Mouse (Mus musculus) lung, embryonic 16.5 days (tissue): ENCODE results near the gene Golga2. TPM values are rescaled to one million over a fixed set of nuclear protein-coding genes. Genes with fewer than 3 reads are reported as not detected.

Experiments
- ATAC-seq: fragments of 200-750 bp; cut with Nextera tagmentation; 2 replicates; pipeline ENCODE4 v1.8.0; 2017; ENCODE audit warnings: low read depth, mild to moderate bottlenecking, moderate library complexity
- H3K27ac ChIP-seq: fragments of 300-500 bp; sonication (generic); 2 replicates; pipeline ENCODE4 v1.5.1; 2014; ENCODE audit warnings: mild to moderate bottlenecking, control low read depth, low read length
- H3K27me3 ChIP-seq: fragments of 300-500 bp; sonication (generic); 2 replicates; pipeline ENCODE4 v1.6.1; 2014; ENCODE audit warnings: low read depth, low read length, mixed read lengths; ENCODE audit not compliant: control insufficient read depth, insufficient read depth
- H3K36me3 ChIP-seq: fragments of 300-500 bp; sonication (generic); 2 replicates; pipeline ENCODE4 v1.6.1; 2014; ENCODE audit warnings: low read length; ENCODE audit not compliant: control insufficient read depth, insufficient read depth
- H3K4me1 ChIP-seq: fragments of 300-500 bp; sonication (generic); replicated peaks from 2 replicates; pipeline ENCODE4 v1.6.1; 2014; ENCODE audit warnings: low read length, mixed read lengths; ENCODE audit not compliant: control insufficient read depth, insufficient read depth
- H3K4me2 ChIP-seq: fragments of 300-500 bp; sonication (generic); 2 replicates; pipeline ENCODE4 v1.6.1; 2014; ENCODE audit warnings: low read depth, low read length, control low read depth
- H3K4me3 ChIP-seq: fragments of 300-500 bp; sonication (generic); 2 replicates; pipeline ENCODE4 v1.5.1; 2014; ENCODE audit warnings: mild to moderate bottlenecking, low read length, control low read depth
- H3K9ac ChIP-seq: fragments of 300-500 bp; sonication (generic); 2 replicates; pipeline ENCODE4 v1.6.1; 2014; ENCODE audit warnings: low read length, control low read depth
- H3K9me3 ChIP-seq: fragments of 300-500 bp; sonication (generic); 2 replicates; pipeline ENCODE4 v1.6.1; 2016; ENCODE audit warnings: low read length; ENCODE audit not compliant: control insufficient read depth
- WGBS: fragments of 180-500 bp; shearing (Covaris S2); extraction: QIAGEN DNeasy Blood & Tissue Kit; methylation state at CpG from one replicate; pipeline ENCODE4 v1.1.7; 2014; 5-methylcytosine and 5-hydroxymethylcytosine counted together
- polyA plus RNA-seq: library from polyadenylated mRNA; unstranded; fragments of >200 nt; fragmentation: Nextera tagmentation; extraction: Ambion mirVana; gene quantifications from 2 replicates; pipeline ENCODE4 v1.2.1, GENCODE M21; 2015

The Golga2 gene
- polyA plus RNA-seq, 1 experiment from 2014 or later: 25.8 TPM

DNA sequence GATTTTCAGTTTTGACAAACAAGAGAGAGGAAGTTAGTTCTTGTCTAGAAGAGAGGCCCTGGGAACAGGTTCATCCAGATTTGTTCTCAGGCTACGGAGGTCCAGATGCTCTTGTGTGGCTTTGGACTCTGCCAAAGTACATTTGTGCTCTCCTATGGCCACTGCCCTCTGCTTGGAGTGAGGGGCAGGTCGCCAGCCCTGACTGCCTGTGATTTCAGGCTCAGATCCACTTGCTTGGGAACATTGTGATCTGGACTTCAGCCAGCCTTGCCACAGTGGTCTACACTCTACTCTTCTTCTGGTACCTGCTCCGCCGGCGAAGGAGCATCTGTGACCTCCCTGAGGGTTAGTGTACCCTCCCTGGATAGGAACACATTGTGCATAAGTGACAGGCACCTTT, 34.5 kb upstream of the Golga2 start:
- Histone ChIP-seq H3K4me3 (no peak overlapping the region), H3K9ac (no peak overlapping the region), H3K9me3 (no peaks in the 10 kb centered on the region), H3K36me3 (peaks cover 21% of the 10 kb centered on the region), H3K4me1 (peaks cover 3% of the 10 kb centered on the region; the same call in 1 of the 2 replicates), H3K27ac (peak overlapping the region; percentile 66), H3K4me2 (no peak overlapping the region), H3K27me3 (no peaks in the 10 kb centered on the region)
- peak; percentile 18; the same call in 1 of the 2 replicates for ATAC-seq
- 76% methylated on average over 5 of the region's 5 CpGs for WGBS

DNA sequence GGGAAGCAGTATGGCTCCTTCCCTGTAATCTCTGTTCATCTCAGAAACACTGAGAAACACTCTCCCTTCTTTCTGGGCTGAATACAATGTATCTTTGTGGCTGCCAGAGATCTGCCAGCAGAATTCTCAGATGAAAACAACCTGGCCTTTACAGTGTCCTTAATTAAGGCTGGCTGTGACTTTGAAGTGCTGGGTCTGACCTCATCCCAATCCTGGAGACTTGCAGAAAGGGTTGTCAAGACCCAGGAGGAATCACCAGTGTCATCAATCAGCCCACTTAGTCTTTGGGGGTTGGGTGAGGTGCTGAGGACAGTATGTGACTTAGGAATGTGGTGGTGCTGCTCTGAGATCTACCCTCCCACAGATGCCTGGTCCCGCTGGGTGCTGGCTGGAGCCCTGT, 33.8 kb upstream of the Golga2 start:
- Histone ChIP-seq H3K27ac (no peak overlapping the region), H3K4me1 (peaks cover 3% of the 10 kb centered on the region; the same call in 1 of the 2 replicates), H3K4me2 (no peak overlapping the region), H3K27me3 (no peaks in the 10 kb centered on the region), H3K9ac (no peak overlapping the region), H3K36me3 (peaks cover 25% of the 10 kb centered on the region), H3K4me3 (no peak overlapping the region), H3K9me3 (no peaks in the 10 kb centered on the region)
- no peak for ATAC-seq
- 58% methylated on average over 1 of the region's 1 CpGs for WGBS

DNA sequence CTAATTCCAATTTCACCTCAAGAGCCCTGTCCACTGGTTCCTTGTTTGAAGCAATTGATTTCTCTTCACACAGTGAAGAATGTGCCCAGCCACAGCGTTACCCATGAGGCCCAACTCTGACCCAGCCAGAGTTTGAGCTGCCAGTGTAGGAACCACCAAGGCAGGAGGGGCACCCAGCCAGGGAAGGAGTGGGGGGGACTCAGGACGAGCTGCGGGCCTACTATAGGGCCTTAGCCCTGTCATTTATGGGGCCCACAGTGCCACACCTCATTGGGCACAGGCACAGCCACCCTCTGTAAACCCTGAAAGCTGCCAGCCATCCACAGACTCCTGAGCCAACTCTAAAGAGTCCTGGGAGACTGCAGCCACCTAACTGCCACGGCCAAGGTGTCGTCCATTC, 32.6 kb upstream of the Golga2 start:
- H3K36me3 ChIP-seq: peaks cover 22% of the 10 kb centered on the region
- 78% methylated on average over 5 of the region's 5 CpGs for WGBS
- no peak overlapping the region for H3K4me2 ChIP-seq
- H3K4me3 ChIP-seq: no peak overlapping the region
- no peaks in the 10 kb centered on the region for H3K9me3 ChIP-seq
- no peak for ATAC-seq
- no peak overlapping the region for H3K9ac ChIP-seq
- no peaks in the 10 kb centered on the region for H3K27me3 ChIP-seq
- no peak overlapping the region for H3K27ac ChIP-seq
- peaks cover 12% of the 10 kb centered on the region for H3K4me1 ChIP-seq

DNA sequence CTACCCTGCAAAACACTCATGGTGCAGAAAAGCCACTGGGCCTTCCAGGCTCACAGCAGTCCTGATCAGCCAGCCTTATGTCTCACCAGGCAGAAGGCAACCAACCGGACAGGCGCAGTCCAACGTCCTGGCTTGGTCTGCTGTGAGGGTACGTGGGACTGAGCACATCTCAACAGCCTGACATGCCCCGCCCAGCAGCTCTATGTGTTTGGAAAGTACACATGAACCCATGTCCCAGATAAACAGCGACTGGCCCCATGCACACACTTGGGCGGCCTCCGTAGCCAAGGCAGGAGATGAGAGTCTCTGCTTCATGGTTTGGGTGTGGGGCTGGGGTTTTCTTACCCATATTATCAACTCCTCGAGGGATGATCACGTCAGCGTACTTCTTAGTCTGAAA, 30.9 kb upstream of the Golga2 start:
- no peak for ATAC-seq
- Histone ChIP-seq H3K4me2 (no peak overlapping the region), H3K4me1 (peaks cover 16% of the 10 kb centered on the region), H3K9me3 (no peaks in the 10 kb centered on the region), H3K36me3 (peaks cover 22% of the 10 kb centered on the region), H3K27ac (no peak overlapping the region), H3K4me3 (no peak overlapping the region), H3K9ac (no peak overlapping the region), H3K27me3 (no peaks in the 10 kb centered on the region)
- WGBS: 86% methylated on average over 11 of the region's 11 CpGs

DNA sequence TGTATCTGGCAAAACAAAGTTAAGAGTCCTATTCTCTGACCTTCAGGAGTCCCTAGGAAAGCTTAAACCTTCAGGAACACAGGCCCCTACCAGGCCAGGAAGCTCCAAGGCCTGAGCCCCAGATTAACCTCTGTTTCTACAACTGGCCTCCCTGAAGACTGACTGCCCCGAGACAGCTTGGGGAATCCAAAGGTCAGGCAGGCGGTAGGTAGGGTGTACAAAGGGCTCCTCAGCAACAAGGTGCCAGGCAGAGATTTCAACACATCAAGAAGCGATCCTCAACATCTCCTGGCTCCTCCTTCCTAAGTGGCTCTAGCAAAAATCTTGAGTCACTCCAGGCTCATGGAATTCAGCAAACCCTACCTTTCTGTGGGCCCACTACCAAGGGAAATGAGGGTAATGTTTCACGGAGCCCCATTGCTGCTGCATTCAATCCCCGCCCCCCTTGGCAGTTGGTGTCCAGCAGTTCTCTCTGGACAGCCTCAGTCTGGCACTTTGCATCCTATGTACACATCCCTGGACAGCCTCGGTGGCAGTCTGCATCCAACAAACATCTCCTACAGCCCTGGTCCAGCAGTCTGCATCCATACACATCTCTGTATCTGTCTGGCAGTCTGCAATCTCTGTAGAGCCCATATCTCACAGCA, 28.2 kb upstream of the Golga2 start:
- no peaks in the 10 kb centered on the region for H3K9me3 ChIP-seq
- H3K4me1 ChIP-seq: peaks cover 12% of the 10 kb centered on the region
- peak overlapping the region; percentile 74 for H3K4me2 ChIP-seq
- H3K36me3 ChIP-seq: peaks cover 12% of the 10 kb centered on the region
- no peak for ATAC-seq
- WGBS: 44% methylated on average over 6 of the region's 6 CpGs
- H3K4me3 ChIP-seq: peak overlapping the region; percentile 92
- peak overlapping the region; percentile 73; the same call in 1 of the 2 replicates for H3K27ac ChIP-seq
- H3K9ac ChIP-seq: peak overlapping the region; percentile 92
- H3K27me3 ChIP-seq: no peaks in the 10 kb centered on the region

DNA sequence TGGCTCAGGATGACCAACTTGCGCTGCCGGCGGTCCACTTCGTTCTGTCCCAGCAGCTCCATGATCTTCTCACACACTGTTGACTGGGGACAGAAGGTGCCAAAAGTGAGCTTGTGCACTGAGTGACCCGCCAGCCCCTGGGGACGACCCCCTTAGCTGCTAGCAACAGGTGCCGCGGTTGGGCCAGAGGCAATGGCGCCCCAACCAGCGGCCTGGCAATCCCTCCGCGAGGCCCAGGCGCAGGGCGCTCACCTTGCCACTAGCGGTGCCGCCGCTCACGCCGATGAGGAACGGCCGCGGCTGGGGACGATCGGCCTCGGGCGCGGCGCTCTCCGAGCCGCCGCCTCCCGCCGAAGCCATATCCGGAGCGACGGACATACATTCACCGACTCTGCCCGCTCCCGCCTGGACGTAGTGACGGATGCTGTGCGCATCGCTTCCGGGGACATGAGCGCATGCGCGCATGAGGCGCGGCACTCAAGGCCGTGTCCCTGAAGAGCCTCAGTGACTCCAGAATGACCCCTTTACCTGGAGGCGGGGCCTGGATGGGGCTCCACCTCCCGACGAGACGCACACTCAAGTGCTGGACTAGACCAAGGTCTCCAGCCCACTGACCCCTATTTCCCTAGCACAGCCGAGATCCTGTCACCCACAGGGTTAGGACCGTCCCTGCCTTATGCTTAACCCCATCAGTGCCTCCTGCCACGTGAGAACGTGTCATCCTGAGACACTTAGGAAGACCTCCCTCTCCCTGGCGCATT, 27.3 kb upstream of the Golga2 start, which contains the start of gene Uck1:
Gene Uck1 (minus strand): TSS at position 503 of the 761 bp plus-strand sequence.
- peak within 1 kb of the TSS; percentile 73 for H3K27ac ChIP-seq
- H3K9me3 ChIP-seq: no peaks in the 10 kb centered on the region
- ATAC-seq: peak; percentile 93
- H3K4me1 ChIP-seq: peaks cover 12% of the 10 kb centered on the region
- under 1% methylated on average over 58 of the region's 59 CpGs for WGBS
- peak within 1 kb of the TSS; percentile 74 for H3K4me2 ChIP-seq
- H3K4me3 ChIP-seq: peak within 1 kb of the TSS; percentile 92
- H3K9ac ChIP-seq: peak within 1 kb of the TSS; percentile 92
- no peaks in the 10 kb centered on the region for H3K27me3 ChIP-seq
- H3K36me3 ChIP-seq: peaks cover 10% of the 10 kb centered on the region

DNA sequence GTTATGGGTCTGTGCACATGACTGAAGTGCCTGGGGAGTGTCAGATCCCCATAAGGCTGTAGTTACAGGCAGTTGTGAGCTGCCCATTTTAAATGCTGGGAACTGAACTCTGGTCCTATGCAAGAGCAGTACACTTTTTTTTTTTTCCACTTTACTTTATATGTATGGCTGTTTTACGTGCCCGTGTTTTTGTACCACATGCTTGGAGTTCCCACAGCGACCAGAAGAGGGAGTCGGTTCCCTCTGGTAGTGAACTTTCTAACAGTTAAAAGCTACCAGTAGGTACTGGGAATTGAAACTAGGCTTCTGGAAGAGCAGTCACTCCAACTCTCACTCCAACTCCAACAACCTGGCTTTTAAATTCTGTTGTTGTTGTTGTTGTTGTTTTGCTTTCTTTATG, 26.5 kb upstream of the Golga2 start:
- Histone ChIP-seq H3K36me3 (peaks cover 10% of the 10 kb centered on the region), H3K4me2 (no peak overlapping the region), H3K4me1 (peaks cover 12% of the 10 kb centered on the region), H3K9ac (no peak overlapping the region), H3K27me3 (no peaks in the 10 kb centered on the region), H3K4me3 (no peak overlapping the region; the same call in 1 of the 2 replicates), H3K9me3 (no peaks in the 10 kb centered on the region), H3K27ac (no peak overlapping the region)
- no peak for ATAC-seq
- 32% methylated on average over 4 of the region's 4 CpGs for WGBS

DNA sequence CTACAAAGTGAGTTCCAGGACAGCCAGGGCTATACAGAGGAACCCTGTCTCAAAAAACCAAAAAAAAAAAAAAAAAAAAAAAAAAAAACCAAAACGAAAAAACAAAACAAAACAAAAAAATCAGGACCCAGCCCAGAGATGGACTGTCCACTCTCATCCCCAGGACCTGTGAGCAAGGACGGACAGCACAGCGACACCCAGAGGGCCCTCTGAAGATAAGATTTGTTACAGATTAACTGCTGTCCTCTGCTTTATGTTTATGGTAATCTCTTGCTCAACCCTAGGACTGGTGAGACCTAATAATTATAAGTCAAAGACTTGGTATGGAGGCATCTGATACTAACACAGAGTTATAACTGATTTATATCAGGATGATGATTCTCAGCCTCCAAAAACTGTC, 11.4 kb upstream of the Golga2 start:
- WGBS: 72% methylated on average over 3 of the region's 3 CpGs
- Histone ChIP-seq H3K27ac (no peak overlapping the region), H3K4me3 (no peak overlapping the region), H3K4me2 (no peak overlapping the region), H3K4me1 (no peaks in the 10 kb centered on the region), H3K9me3 (no peaks in the 10 kb centered on the region), H3K27me3 (no peaks in the 10 kb centered on the region), H3K9ac (no peak overlapping the region), H3K36me3 (peaks cover 30% of the 10 kb centered on the region)
- no peak for ATAC-seq

DNA sequence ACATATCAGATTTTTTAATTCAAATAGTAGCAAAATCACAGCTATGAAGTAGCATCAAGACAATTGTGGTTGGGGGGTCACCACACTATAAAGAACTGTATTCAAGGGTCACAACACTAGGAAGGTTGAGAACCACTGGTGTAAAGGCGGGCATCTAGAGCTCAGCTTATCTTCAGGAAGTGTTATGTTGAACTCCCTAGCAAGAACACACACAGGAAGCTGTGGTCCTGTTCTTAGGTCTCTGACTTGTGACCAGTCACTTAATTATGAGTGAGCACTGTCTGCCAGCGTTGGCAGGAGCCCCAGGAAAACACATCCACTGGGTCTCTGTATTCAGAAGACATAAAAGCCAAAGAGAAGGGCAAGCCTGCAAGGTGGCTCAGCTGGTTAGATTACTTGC, 4.9 kb upstream of the Golga2 start:
- Histone ChIP-seq H3K9ac (no peak overlapping the region), H3K36me3 (peaks cover 43% of the 10 kb centered on the region), H3K4me2 (no peak overlapping the region), H3K9me3 (no peaks in the 10 kb centered on the region), H3K4me1 (peaks cover 8% of the 10 kb centered on the region), H3K27me3 (no peaks in the 10 kb centered on the region), H3K4me3 (no peak overlapping the region), H3K27ac (no peak overlapping the region)
- ATAC-seq: no peak
- 76% methylated on average over 2 of the region's 2 CpGs for WGBS
